Mouse (Mus musculus) monocyte, adult 5-6 weeks (primary cell): ENCODE results near the gene Cdk2ap1. TPM values are rescaled to one million over a fixed set of nuclear protein-coding genes. Genes with fewer than 3 reads are reported as not detected.
"Not testable (repeated sequence)": the region's sequence is repeated elsewhere in the genome, so short reads cannot be mapped to it uniquely, and the experiment has no call there.

ENCODE experiments used
- ATAC-seq: fragments of 153-309, 156-312 bp; replicated peaks from 2 replicates; pipeline ENCODE4 v1.8.0; 2017; ENCODE audit warnings: mild to moderate bottlenecking; ENCODE audit not compliant: low TSS enrichment, insufficient number of reproducible peaks, severe bottlenecking, poor library complexity, low FRiP score
- total RNA-seq: library from RNA; stranded (forward); fragments of 200-1000, 200-491, 200-594 nt; gene quantifications from 3 replicates; pipeline ENCODE4 v1.2.3, GENCODE M21; 2017

The Cdk2ap1 gene
- total RNA-seq, 1 experiment from 2014 or later: 91.4 TPM

GRCm38 (mm10) chr5:124353011-124353725 is 9.7 kb downstream of the Cdk2ap1 start:
- no peak for ATAC-seq

GRCm38 (mm10) chr5:124352141-124352920 is 10.6 kb downstream of the Cdk2ap1 start:
- ATAC-seq: peak; percentile 42

- no peak for ATAC-seq
These were observed 11.3 kb downstream of the Cdk2ap1 start for GRCm38 (mm10) chr5:124351604-124352003.

GRCm38 (mm10) chr5:124351111-124351560 is 11.7 kb downstream of the Cdk2ap1 start:
- peak; percentile 51; the same call in 1 of the 2 replicates for ATAC-seq

GRCm38 (mm10) chr5:124350350-124350749 is 12.5 kb downstream of the Cdk2ap1 start:
- ATAC-seq: no peak

GRCm38 (mm10) chr5:124349196-124349595 is 13.7 kb downstream of the Cdk2ap1 start:
- ATAC-seq: no peak

GRCm38 (mm10) chr5:124342897-124343296 is 20.0 kb downstream of the Cdk2ap1 start:
- ATAC-seq: no peak

GRCm38 (mm10) chr5:124341753-124342339 is 21.0 kb downstream of the Cdk2ap1 start:
- ATAC-seq: not testable (repeated sequence)

- ATAC-seq: no peak
These were observed 24.1 kb downstream of the Cdk2ap1 start for GRCm38 (mm10) chr5:124338791-124339190.

- ATAC-seq: no peak
These were observed 25.0 kb downstream of the Cdk2ap1 start for GRCm38 (mm10) chr5:124337909-124338308.

- no peak for ATAC-seq
These were observed 25.8 kb downstream of the Cdk2ap1 start for GRCm38 (mm10) chr5:124337103-124337502.

GRCm38 (mm10) chr5:124334392-124334791 is 28.5 kb downstream of the Cdk2ap1 start:
- no peak for ATAC-seq

- ATAC-seq: no peak
These were observed 32.8 kb downstream of the Cdk2ap1 start for GRCm38 (mm10) chr5:124330086-124330485.

GRCm38 (mm10) chr5:124327510-124328364 is 35.1 kb downstream of the Cdk2ap1 start, which contains the start of the genes Mphosph9 and 2810006K23Rik:
Gene Mphosph9, minus strand, starts transcription at chr5:124327972.
Gene 2810006K23Rik, plus strand, starts transcription at chr5:124328089.
- ATAC-seq: peak; percentile 96

GRCm38 (mm10) chr5:124326829-124327228 is 36.1 kb downstream of the Cdk2ap1 start:
- no peak for ATAC-seq

- ATAC-seq: no peak
These were observed 45.2 kb downstream of the Cdk2ap1 start for GRCm38 (mm10) chr5:124317648-124318047.

GRCm38 (mm10) chr5:124315941-124316340 is 46.9 kb downstream of the Cdk2ap1 start:
- ATAC-seq: no peak

GRCm38 (mm10) chr5:124315498-124315897 is 47.4 kb downstream of the Cdk2ap1 start:
- ATAC-seq: no peak
